Mouse (Mus musculus): ENCODE measurements around the gene Ttl. TPM values are rescaled to one million over a fixed set of nuclear protein-coding genes. Genes with fewer than 3 reads are reported as not detected.

The Ttl gene
- polyA plus RNA-seq, 1 experiment, result 6.4 TPM

GRCm38 (mm10) chr2:129121986-129122385 is 56.2 kb downstream of the Ttl start:
- no peak overlapping the region for H3K4me3 ChIP-seq (ENCODE audit: control insufficient read depth, insufficient read depth, low read length)
- H3K27ac ChIP-seq (ENCODE audit: control insufficient read depth, insufficient read depth, low read length), result no peak overlapping the region
- no peak for TF ChIP-seq CTCF (IDR thresholded peaks at IDR 0.05; ENCODE audit: borderline replicate concordance, control insufficient read depth, extremely low read depth, insufficient read depth, low read length, poor library complexity)
- no peak for TF ChIP-seq POLR2A (IDR thresholded peaks at IDR 0.05; ENCODE audit: control insufficient read depth, extremely low read depth, insufficient read depth, low read length, poor library complexity)
- H3K4me1 ChIP-seq (replicated peaks; ENCODE audit: control insufficient read depth, insufficient read depth, low read length), result no peaks in the 10 kb centered on the region
- H3K27me3 ChIP-seq (ENCODE audit: control insufficient read depth, insufficient read depth, low read length), result no peaks in the 10 kb centered on the region
- no peak for DNase-seq
- whole genome bisulfite sequencing, result 98% methylated on average over 8 of the region's 8 CpGs
- peaks cover 19% of the 10 kb centered on the region; the same call in 1 of the 2 replicates for H3K36me3 ChIP-seq (ENCODE audit: control insufficient read depth, insufficient read depth, low read length)

GRCm38 (mm10) chr2:129129412-129129929 is 63.7 kb downstream of the Ttl start, which contains the start of gene Chchd5:
Gene Chchd5 (plus strand): TSS chr2:129129700.
- Histone ChIP-seq H3K27ac (ENCODE audit: control insufficient read depth, insufficient read depth, low read length) (peak within 1 kb of the TSS; percentile 94), H3K27me3 (ENCODE audit: control insufficient read depth, insufficient read depth, low read length) (no peaks in the 10 kb centered on the region), H3K4me3 (ENCODE audit: control insufficient read depth, insufficient read depth, low read length) (peak within 1 kb of the TSS; percentile 52), H3K36me3 (ENCODE audit: control insufficient read depth, insufficient read depth, low read length) (peaks cover 21% of the 10 kb centered on the region), H3K4me1 (replicated peaks; ENCODE audit: control insufficient read depth, insufficient read depth, low read length) (peaks cover 25% of the 10 kb centered on the region)
- under 1% methylated on average over 35 of the region's 35 CpGs for WGBS
- TF ChIP-seq POLR2A (IDR thresholded peaks at IDR 0.05; ENCODE audit: control insufficient read depth, extremely low read depth, insufficient read depth, low read length, poor library complexity), result peak; percentile 49; the same call in 1 of the 2 replicates
- 0 out of 2 replicates have a peak, but pooled peaks have one; percentile 29 for TF ChIP-seq CTCF (IDR thresholded peaks at IDR 0.05; ENCODE audit: borderline replicate concordance, control insufficient read depth, extremely low read depth, insufficient read depth, low read length, poor library complexity)
- peak; percentile 72 for DNase-seq

- Histone ChIP-seq H3K36me3 (ENCODE audit: control insufficient read depth, insufficient read depth, low read length) (peaks cover 18% of the 10 kb centered on the region), H3K27me3 (ENCODE audit: control insufficient read depth, insufficient read depth, low read length) (no peaks in the 10 kb centered on the region), H3K27ac (ENCODE audit: control insufficient read depth, insufficient read depth, low read length) (peak overlapping the region; percentile 94), H3K4me3 (ENCODE audit: control insufficient read depth, insufficient read depth, low read length) (peak overlapping the region; percentile 52), H3K4me1 (replicated peaks; ENCODE audit: control insufficient read depth, insufficient read depth, low read length) (peaks cover 25% of the 10 kb centered on the region)
- WGBS, result 7% methylated on average over 18 of the region's 18 CpGs
- 0 out of 2 replicates have a peak, but pooled peaks have one; percentile 65 for TF ChIP-seq POLR2A (IDR thresholded peaks at IDR 0.05; ENCODE audit: control insufficient read depth, extremely low read depth, insufficient read depth, low read length, poor library complexity)
- TF ChIP-seq CTCF (IDR thresholded peaks at IDR 0.05; ENCODE audit: borderline replicate concordance, control insufficient read depth, extremely low read depth, insufficient read depth, low read length, poor library complexity), result 0 out of 2 replicates have a peak, but pooled peaks have one; percentile 19
- peak; percentile 83 for DNase-seq
Measured at GRCm38 (mm10) chr2:129129987-129130545, 64.3 kb downstream of the Ttl start.

GRCm38 (mm10) chr2:129130776-129131175 is 65.0 kb downstream of the Ttl start:
- DNase-seq, result peak; percentile 46
- Histone ChIP-seq H3K27ac (ENCODE audit: control insufficient read depth, insufficient read depth, low read length) (peak overlapping the region; percentile 92), H3K4me3 (ENCODE audit: control insufficient read depth, insufficient read depth, low read length) (peak overlapping the region; percentile 14), H3K36me3 (ENCODE audit: control insufficient read depth, insufficient read depth, low read length) (peaks cover 13% of the 10 kb centered on the region), H3K4me1 (replicated peaks; ENCODE audit: control insufficient read depth, insufficient read depth, low read length) (peaks cover 25% of the 10 kb centered on the region), H3K27me3 (ENCODE audit: control insufficient read depth, insufficient read depth, low read length) (no peaks in the 10 kb centered on the region)
- TF ChIP-seq CTCF (IDR thresholded peaks at IDR 0.05; ENCODE audit: borderline replicate concordance, control insufficient read depth, extremely low read depth, insufficient read depth, low read length, poor library complexity) (no peak), POLR2A (IDR thresholded peaks at IDR 0.05; ENCODE audit: control insufficient read depth, extremely low read depth, insufficient read depth, low read length, poor library complexity) (no peak)
- 88% methylated on average over 2 of the region's 2 CpGs for WGBS

GRCm38 (mm10) chr2:129132231-129132630 is 66.5 kb downstream of the Ttl start:
- 89% methylated on average over 7 of the region's 7 CpGs for WGBS
- Histone ChIP-seq H3K27ac (ENCODE audit: control insufficient read depth, insufficient read depth, low read length) (no peak overlapping the region), H3K27me3 (ENCODE audit: control insufficient read depth, insufficient read depth, low read length) (no peaks in the 10 kb centered on the region), H3K4me1 (replicated peaks; ENCODE audit: control insufficient read depth, insufficient read depth, low read length) (peaks cover 25% of the 10 kb centered on the region), H3K36me3 (ENCODE audit: control insufficient read depth, insufficient read depth, low read length) (peaks cover 13% of the 10 kb centered on the region), H3K4me3 (ENCODE audit: control insufficient read depth, insufficient read depth, low read length) (no peak overlapping the region)
- no peak for TF ChIP-seq CTCF (IDR thresholded peaks at IDR 0.05; ENCODE audit: borderline replicate concordance, control insufficient read depth, extremely low read depth, insufficient read depth, low read length, poor library complexity)
- TF ChIP-seq POLR2A (IDR thresholded peaks at IDR 0.05; ENCODE audit: control insufficient read depth, extremely low read depth, insufficient read depth, low read length, poor library complexity), result no peak
- peak; percentile 39 for DNase-seq

GRCm38 (mm10) chr2:129133006-129133805 is 67.5 kb downstream of the Ttl start:
- TF ChIP-seq CTCF (IDR thresholded peaks at IDR 0.05; ENCODE audit: borderline replicate concordance, control insufficient read depth, extremely low read depth, insufficient read depth, low read length, poor library complexity) (no peak), POLR2A (IDR thresholded peaks at IDR 0.05; ENCODE audit: control insufficient read depth, extremely low read depth, insufficient read depth, low read length, poor library complexity) (no peak)
- Histone ChIP-seq H3K4me1 (replicated peaks; ENCODE audit: control insufficient read depth, insufficient read depth, low read length) (peaks cover 25% of the 10 kb centered on the region), H3K27ac (ENCODE audit: control insufficient read depth, insufficient read depth, low read length) (no peak overlapping the region), H3K36me3 (ENCODE audit: control insufficient read depth, insufficient read depth, low read length) (peaks cover 13% of the 10 kb centered on the region), H3K27me3 (ENCODE audit: control insufficient read depth, insufficient read depth, low read length) (no peaks in the 10 kb centered on the region), H3K4me3 (ENCODE audit: control insufficient read depth, insufficient read depth, low read length) (no peak overlapping the region)
- no peak for DNase-seq
- 99% methylated on average over 14 of the region's 14 CpGs for WGBS
